Mouse (Mus musculus) thymus, postnatal 36 days (tissue): ENCODE data around the gene Gm29735.

Source experiments
- DNase-seq, 2 experiments: peaks; one replicate each; pipeline ENCODE4 v3.0.0; 2022; ENCODE audit warnings: mixed read lengths in 2 of 2

Gene Gm29735

DNA sequence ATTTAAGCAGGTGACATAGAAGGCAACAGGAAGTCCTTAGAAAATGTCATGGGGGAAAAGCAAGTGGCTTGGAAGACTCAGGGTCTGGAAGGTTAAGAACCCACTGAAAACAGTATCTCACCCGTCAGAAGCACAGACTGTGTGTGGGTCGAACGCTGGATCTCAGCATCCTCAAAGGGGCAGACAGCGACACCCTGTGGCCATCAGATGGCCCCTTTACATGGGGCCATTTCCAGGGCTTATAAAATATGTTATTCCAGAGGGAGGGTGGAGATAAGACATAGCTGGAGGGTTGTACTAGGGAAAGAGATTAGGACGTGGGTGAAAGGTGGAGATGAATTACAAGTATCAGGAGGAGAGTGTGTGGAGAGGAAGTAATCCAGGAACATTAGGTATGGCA, 37.3 kb downstream of the Gm29735 start:
- DNase-seq = no peak
